Mouse (Mus musculus): Measurements from ENCODE around the gene Sec14l3. TPM values are rescaled to one million over a fixed set of nuclear protein-coding genes. Genes with fewer than 3 reads are reported as not detected.
"Not testable (repeated sequence)": the region's sequence is repeated elsewhere in the genome, so short reads cannot be mapped to it uniquely, and the experiment has no call there.

The Sec14l3 gene
- not detected in 2 replicates for total RNA-seq (2021)
- long read RNA-seq, result 0 reads

DNA sequence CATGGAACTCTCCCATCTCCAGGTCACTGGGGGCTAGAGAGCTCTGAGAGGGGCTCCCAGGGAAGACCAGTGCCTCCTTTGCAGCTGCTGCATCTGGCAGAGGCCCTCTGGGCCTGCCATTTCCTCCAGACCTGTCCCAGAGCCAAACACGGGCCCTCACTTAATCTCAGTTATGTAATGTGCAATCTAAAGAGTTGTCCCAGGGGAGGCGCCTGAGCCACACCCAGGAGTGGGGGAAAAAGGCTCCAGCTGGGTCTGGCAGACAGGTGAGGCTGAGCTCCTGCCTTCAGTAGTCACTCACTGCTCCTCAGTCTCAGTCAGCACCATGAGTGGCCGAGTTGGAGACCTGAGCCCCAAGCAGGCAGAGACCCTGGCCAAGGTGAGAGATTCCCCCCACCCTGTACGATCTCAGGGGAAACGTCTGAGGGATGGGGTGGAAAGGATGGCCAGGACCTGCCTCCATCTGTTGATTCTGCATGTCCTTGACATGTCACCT lies at the start of gene Sec14l3:
Sec14l3 (plus strand) TSS at position 215 of the 496 bp plus-strand sequence.
- no peak for DNase-seq

DNA sequence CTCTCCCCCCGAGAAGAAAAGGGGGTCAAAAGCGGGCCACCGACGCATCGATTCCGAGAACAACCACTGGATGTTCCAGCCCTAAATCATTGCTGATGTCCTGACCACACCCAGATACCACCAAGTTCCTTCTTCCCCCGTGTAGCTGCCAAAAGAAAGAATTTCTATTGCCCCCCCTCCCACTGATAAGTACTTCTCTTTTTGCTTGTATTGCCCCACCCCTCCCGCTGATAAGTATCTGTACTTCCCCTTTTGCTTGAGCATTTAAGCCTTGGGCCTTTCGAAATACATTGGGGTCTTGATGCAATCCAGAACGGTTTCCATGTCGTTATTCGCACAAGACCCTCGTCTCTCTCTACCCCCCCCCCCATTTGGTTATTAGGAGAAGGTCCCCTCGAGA lies 48.8 kb upstream of the Sec14l3 start:
- not testable (repeated sequence) for DNase-seq

DNA sequence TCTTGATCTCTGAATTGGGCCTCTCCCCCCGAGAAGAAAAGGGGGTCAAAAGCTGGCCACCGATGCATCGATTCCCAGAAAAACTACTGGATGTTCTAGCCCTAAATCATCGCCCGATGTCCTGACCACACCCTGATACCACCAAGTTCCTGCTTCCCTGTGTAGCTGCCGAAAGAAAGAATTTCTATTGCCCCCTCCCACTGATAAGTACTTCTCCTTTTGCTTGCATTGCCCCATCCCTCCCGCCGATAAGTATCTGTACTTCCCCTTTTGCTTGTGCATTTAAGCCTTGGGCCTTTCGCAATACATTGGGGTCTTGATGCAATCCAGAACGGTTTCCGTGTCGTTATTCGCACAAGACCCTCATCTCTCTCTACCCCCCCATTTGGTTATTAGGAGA lies 42.5 kb upstream of the Sec14l3 start:
- DNase-seq, result not testable (repeated sequence)

DNA sequence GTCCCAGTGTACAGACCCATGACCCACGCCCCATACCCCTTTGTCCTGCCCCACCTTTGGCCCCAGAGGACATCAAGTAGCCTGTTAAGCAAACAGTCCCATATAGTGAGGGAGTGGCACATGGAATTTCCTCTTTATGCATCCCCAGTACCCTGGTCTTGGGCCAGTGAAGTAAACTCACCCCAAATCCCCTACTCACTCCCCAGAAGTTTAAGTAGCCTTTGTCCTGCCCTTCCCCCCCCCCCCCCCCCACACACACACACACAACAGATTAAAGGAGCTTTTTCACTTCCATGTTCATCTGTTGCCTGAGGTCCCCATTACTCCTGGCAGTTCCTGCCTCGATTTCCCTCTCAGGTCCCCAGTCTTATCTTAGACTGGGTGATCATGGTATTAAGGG lies 41.3 kb upstream of the Sec14l3 start:
- no peak for DNase-seq

DNA sequence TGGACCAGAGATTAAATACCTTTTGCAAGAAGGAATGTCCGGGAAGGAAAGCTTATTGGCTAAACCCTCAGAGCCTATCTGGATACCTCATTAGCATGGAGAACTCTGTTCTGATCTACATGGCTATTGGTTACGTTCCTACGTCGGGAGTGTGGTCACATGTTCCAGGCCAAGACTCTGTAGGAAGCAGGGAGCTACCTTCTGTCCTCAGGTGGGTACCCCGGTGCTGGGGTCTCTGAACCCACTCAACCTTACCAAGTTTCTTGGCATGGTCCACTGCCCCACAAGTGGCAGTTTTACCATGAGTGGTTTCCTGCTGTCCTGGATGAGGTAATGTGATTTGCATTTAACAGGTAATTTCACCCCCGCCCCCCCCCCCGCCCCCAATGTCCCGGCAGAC lies 37.6 kb upstream of the Sec14l3 start:
- DNase-seq, result no peak

DNA sequence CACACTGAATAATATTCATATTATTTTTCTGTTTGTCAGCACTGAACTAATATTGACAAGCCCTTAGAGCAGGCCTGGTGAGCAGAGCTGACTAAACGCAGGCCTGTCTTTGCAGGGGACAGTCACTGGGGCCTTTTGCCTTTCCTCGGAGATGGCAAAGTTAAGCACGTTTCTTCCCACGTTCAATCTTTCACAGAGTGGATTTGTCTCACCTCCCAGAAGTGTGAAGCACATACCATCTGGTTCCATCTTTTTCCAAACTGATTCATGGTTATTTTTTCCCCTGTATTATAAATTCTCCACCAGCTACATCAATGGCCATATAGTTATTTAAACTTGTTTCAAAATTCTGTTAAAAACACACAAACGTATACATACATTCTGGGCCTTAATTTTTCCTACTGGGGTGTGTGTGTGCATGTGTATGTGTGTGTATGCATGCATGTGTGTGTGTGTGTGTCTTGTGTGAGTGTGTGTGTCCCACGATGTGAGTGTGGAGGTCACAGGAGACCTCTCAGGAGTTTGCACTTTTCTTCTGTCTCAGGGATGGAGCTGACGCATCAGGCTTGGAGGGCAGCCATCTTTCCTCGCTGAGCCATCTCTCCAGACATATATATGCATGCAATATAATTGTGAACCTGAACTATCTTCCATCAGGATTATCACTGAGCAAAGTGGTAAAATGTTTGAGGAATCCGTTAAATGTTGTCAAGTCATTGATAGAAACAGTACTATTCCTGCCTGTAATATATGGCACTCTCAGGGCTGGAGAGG lies 36.9 kb upstream of the Sec14l3 start:
- DNase-seq, result no peak

DNA sequence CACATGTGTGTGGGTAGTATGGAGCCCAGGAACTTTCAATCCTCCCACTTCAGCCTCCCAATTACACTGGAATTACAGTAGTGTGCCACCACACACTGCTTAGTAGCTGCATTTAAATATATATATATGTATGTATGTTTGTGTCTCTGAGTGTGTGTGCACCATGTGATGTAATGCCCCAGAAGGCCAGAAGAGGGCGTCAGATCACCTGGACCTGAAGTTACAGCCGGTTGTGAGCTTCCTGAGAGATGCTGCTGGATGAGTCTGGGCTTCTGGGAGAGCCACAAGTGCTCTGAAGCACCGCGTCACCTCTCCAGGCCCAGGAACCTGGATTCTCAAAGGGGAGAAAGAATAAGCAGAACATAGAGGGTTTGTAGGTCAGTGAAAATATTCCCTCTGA lies 35.3 kb upstream of the Sec14l3 start:
- no peak for DNase-seq

DNA sequence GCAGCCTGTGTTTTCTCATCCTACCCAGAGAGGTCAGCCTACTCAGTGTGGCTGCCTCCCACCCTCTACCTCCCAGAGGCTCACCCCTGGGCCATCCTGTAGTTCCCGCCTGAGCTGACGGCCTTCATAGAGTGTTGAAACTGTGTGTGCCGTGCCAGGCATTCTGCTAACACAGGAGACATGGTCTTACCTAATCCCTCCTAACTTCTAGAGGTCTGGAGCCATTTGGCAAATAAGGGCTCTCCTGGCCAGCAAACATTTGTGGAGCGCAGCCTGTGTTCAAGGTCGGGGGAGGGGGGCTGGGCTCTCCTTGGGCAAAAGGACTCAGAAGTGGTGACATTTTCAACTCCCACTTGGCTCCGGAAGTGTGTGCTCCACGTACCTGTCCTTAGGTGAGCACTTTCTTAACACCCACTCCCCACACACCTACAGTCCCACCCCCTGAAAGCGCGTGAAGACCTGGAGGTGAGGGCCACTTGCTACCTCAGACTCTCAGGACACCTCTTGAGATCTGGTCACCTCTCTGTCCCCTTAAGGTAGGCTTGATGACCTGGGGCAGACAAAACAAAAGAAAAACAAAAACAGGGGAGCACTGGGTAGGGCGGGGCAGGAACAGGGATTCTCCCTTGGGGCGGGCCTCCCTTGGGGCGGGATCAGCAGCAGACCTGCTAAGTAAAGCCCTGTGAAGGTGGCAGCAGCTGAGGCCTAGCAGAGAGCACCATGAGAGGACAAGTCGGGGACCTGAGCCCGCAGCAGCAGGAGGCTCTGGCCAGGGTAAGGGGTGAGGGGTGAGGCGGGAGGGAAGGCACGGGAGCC lies 33.3 kb upstream of the Sec14l3 start, which contains the start of gene Sec14l4:
Sec14l4 (plus strand) TSS at position 337 of the 816 bp plus-strand sequence.
- DNase-seq, result peak; percentile 26

DNA sequence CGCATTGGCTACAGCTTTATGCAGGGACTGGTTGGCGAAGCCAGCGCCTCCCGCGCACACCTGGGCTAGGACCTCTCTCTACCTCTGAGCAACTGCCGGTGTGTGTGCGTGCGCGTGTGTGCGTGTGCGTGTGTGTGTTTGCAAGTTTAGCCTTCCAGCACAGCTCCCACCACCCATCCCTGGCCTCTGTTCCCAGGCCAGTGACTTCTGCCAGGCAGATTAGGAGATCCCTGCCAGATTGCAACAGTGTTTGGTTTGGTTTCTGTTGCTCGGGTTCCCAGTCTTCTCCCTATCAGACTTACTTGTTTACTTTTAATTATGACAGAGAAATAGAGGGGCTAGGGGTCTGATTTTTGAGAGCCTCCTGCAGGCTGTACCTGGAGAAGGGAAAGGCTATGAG lies 32.7 kb upstream of the Sec14l3 start:
- DNase-seq, result peak; percentile 6

DNA sequence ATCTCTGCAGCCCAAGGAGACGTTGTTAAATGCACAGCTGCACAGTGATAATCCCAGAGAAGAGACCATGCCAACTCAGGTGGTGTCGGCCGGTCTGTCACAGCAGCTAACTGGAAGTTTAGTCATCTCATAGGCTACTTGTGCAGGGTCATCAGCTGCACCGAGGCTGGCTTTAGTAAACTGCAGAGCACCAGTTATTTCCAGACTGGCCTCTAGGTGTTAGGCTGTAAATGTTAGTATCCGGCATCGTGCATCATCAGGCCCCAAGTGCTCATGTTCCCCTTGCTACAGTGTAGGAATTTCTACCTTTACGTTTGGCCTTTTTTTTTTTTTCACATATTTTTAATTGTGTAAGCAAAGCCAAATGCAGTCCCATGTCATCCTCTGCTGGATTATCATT lies 31.2 kb upstream of the Sec14l3 start:
- DNase-seq, result no peak

DNA sequence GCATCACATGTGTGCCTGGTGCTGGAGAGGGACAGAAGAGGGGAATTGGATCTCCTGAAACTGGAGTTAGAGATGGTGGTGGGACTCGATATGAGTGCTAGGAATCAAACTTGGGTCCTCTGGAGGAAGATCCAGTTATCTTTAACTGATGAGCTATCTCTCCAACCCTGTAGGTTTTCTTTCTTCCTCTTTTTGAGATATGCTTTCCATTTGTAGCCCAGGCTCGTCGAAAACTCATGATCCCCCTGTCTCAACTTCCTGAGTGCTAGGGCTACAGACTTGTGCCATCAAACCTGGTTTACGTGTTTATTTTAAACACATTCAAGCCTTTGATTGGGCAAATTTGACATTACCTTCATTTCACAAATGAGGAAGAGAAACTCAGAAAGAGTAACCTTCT lies 30.5 kb upstream of the Sec14l3 start:
- DNase-seq, result no peak

DNA sequence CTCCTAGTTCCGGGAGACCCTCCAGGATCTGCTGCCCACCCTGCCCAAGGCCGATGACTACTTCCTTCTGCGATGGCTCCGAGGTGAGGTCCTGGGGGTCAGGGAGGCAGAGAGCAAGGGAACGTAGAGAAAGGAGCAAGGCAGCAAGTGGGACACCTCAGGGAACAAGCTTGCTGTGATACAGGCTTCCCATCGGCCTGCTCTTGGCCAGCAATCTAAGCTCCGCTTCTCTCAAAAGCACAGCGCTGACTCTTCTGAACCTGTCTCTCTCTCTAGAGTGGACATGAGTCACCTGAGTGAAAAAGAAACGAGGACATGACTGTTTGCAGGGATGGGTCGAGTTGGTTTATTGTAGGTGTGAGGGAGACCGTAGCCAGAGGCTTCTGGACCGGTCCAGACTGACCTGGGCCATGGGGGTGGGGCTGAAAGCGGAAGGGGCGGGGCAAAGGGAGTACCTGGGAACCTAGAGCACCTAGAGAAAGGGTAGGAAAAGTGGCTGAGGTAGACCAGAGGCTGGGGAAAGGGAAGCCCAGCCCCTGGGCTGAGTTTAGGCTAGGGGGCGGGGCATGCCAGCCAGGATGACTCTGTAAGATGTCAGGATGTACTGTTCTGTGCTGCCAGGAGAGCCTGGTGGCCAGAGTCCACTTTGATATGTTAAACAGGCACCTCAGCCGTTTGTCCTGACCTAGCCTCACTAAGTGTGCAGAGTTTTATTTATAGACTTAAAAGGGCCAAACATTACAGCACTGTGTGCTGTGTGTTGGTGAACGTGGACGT lies 29.3 kb upstream of the Sec14l3 start:
- DNase-seq, result no peak

DNA sequence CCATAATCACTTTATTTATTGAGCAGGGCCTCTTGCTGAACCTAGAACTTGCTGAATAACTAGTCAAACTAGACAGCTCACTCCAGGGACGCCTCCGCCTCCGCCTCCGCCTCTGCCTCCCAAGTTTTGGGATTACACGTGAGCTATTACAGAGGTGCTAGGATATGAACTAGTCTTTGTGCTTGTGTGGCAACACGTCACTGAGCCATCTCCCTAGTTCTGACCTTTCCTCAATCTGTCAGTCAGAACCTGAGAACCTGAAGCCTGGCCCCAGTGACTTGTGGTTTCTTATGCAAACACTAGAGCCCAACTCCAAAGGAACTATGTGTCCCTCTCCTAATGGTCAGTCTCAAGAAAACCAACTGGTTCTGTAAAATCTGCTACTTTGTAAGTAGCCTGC lies 28.7 kb upstream of the Sec14l3 start:
- DNase-seq, result no peak

DNA sequence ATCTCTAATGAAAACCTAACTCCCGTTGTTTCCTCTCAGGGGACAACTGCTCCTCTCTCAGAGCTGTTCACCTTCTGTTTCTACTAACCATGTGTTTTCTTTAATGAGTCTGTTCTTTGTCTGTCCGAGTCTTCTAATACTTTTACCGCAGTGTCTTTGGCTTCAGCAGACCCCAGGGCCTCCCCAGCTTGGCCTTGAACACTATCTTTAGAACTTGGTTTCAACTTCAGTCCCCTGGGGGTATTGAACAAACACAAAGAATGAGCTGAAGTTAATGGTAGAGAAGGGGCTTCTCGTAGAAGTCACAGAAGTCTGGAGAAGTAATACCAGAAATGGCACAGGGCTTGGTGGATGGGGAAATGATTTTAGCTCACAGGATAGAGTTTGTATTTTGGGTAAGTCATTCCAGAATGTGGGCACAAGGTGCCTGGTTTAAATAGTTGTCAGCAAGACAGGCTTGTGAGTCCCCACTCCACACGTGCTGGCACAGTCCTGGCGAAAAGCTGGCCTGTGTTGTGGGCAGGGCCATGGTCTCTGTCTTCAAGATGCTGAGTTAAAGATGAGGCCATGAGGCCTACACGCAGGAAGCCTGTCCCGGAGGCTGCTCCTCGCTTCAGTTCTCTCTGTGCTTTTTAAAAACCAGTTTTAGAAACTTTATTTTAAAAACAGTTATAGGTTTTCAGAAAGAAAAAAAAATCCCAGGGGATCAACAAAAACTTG lies 28.1 kb upstream of the Sec14l3 start:
- DNase-seq, result no peak

DNA sequence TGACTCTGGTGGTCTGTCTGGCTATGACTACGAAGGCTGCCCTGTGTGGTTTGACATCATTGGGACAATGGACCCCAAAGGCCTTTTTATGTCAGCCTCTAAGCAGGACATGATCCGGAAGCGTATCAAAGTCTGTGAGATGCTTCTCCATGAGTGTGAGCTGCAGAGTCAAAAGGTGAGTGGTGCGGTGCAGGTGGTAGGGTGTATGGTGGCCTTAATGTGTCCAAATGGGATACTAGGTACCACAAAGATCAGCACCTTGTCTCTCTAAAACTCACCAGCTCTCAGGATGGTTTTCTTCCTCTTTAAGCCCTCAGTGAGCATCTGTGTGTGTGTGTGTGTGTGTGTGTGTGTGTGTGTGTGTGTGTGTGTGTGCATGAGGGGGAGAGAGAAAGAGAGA lies 24.7 kb upstream of the Sec14l3 start:
- DNase-seq, result no peak

DNA sequence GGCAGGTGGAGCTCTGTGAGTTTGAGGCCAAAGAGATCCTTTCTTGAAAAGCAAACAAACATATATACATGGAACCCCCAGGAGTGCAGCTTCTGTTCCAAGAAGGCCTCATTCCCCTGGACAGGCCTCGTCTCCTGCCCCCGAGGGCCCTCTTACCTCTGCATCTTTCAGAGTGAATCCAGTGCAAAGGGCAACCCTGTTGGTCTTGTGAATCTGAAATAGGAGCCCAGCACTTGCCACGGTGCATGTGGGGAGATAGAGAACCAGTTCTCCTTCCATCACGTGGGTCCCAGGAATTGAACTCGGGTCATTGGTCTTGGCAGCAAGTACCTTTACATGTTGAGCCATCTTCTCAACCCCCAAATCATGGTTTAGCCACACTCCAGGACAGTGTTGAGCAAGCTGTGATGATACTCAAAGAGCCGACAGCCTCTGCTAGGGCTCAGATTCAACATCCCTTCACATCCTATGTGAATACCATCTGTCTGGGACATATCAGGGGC lies 23.5 kb upstream of the Sec14l3 start:
- DNase-seq, result no peak

DNA sequence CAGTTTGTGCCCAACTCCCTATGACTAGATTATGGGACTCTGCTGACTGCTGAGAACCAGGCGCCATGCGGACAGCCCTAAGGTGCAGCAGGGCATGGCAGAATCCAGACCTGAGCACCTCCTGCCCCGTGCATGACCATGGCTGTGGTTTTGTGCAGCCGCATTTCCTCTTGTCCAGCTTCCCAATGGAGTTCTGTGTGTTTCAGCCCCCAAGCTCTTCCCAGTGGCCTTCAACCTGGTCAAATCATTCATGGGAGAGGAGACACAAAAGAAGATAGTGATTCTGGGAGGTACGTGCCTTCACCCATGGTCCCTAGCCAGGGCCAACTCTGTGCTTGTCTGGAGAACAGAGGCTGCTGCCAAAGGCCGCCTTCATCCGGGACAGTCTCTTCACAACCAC lies 21.6 kb upstream of the Sec14l3 start:
- DNase-seq, result no peak

DNA sequence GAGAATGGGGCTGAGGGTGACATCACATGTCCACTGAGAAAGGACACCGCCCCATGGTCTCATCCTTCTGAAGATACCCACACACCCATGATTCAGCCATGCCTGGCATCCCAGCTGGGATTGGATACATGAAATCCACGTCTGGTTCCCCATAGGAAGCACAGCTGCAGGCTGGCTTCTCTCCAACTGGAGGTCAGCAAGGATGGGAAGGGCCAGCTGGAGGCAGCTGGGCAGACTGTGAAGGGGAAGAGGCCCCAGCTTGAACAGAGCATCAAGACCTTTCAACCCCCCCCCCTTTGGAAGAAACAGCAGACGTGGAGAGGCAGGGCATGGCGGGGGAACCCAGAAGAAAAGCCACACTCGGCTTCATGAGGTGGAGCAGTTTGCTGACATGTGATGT lies 18.1 kb upstream of the Sec14l3 start:
- no peak for DNase-seq

DNA sequence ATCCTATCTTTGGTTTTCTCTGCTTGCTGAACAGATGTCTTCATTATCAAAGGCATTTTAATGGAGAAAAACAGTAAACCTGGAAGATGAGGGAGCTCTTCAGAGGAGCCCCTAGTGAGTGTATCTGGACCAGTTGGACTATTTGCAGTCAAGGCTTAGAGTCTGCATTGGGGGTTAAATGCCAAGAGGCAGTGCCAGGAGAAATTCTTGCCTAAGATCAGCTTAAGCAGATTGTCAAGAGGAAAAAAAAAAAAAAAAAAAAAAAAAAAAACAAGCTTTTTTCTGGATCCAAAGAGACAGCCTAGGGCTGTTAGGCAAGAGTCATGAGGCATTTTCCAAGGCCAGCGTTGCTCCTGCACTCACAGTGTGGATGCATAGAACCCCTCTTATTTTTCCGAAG lies 16.9 kb upstream of the Sec14l3 start:
- DNase-seq, result no peak

DNA sequence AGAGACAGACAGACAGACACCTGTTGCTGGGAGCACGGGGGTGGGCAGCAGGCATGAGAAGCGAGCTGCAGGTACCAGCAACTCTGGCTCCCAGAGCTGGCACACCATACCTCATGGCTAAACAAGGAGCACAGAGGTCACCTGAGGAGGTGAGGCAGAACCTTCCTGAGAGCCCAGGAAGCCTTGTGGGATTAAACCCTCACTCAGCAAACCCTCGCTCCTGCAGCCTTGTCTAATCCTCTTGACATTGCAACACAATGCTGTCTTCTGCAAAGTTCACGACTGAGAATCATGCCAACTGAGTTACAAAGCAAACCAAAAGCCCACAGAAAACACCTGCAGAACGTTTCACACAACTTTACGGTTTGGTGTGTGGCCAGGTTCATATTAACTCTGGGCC lies 16.2 kb upstream of the Sec14l3 start:
- DNase-seq, result no peak

DNA sequence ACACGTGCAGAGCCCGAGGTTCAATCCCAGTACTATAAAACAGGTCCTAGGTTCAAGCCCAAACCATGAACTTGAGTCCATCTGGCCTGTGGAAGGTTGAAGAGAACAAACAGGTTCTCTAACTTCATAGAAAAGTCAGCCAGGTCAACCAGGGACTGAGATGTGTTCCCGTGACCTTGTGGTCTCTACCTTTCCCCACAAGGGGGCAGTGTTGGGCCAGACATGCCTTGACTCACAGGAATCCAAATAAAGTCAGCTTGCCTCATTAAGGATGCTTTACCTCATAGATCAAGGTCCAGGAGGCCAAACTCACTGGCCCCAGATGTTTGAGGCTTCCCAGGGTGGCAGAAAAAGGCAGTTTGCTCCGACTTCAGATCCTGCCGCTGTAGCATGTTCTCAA lies 11.1 kb upstream of the Sec14l3 start:
- DNase-seq, result peak; percentile 71

Data from adrenal gland, postnatal 25 days (tissue).